Mouse (Mus musculus) gastrocnemius, adult 2 months (tissue): ENCODE results near the gene Hdac9. TPM values are rescaled to one million over a fixed set of nuclear protein-coding genes. Genes with fewer than 3 reads are reported as not detected.

Source experiments
- DNase-seq: peaks from one replicate; pipeline ENCODE4 v3.0.0; 2022
- H3K27ac ChIP-seq: fragments of 200-600 bp; 2 replicates; pipeline ENCODE4 v1.8.1; 2022; ENCODE audit warnings: mild to moderate bottlenecking
- H3K4me3 ChIP-seq: fragments of 200-600 bp; 2 replicates; pipeline ENCODE4 v1.8.1; 2022; ENCODE audit warnings: mild to moderate bottlenecking, moderate library complexity
- CTCF ChIP-seq: fragments of 200-600 bp; IDR thresholded peaks from 2 replicates; pipeline ENCODE4 v1.8.1; 2022; ENCODE audit warnings: antibody characterized with exemption, mild to moderate bottlenecking, moderate library complexity
- intact Hi-C: fragments of 180-260 bp; cut with DNase I; formaldehyde crosslinking; loops from one replicate; pipeline ENCODE4 v1.15.1; 2025
- total RNA-seq, 2 experiments: library from RNA; stranded (reverse); gene quantifications; 2 replicates each; pipeline ENCODE4 v1.2.3; 2021

The Hdac9 gene
- total RNA-seq, 2 experiments from 2014 or later = 3.4 to 13.2 TPM

- Histone ChIP-seq H3K4me3 (no peak overlapping the region), H3K27ac (no peak overlapping the region)
- intact Hi-C loops = no loop called here
- no peak for DNase-seq
- TF ChIP-seq CTCF = no peak
Observed at GRCm38 (mm10) chr12:34221014-34221413, 695.9 kb downstream of the Hdac9 start.

DNA sequence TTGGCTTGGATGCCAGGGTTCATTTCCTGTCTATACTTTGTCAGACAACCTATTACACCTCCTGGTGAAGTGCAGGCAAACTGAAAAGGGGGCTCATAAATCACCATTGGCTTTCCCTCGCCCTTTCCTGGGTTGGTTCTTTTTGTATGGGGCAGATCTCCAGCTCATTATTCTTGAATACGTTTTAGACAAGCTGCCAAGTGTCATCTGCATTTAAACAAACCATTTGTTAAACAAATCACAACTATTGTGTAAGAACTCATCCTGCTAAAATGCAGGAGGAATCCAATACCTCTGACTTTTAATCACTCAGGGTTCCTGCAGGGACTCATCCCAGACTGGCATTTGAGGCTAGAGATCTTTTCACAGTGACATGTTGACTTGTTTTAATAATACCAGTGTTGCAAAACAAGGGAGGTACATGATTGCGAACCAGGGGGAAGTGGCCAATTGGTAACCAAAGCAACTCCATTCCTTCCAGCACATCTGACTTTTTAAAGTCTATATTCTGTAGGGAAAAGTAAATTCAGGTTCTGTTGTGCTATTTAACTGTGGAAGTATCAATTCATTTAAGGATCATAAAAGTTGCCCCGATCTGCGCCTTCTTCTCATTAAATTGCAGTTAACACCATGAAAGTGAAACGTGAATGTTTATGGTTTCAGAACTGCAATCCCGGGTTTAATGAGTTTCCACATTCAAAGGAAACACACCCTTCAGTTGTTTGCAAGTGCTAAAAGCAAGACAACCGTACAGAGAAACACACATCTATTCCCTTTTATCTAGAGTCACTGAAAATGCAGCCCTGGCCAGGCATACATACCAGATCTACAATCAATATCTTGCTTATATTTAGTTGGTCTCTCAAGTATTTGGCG lies 696.6 kb downstream of the Hdac9 start:
- TF ChIP-seq CTCF = no peak

DNA sequence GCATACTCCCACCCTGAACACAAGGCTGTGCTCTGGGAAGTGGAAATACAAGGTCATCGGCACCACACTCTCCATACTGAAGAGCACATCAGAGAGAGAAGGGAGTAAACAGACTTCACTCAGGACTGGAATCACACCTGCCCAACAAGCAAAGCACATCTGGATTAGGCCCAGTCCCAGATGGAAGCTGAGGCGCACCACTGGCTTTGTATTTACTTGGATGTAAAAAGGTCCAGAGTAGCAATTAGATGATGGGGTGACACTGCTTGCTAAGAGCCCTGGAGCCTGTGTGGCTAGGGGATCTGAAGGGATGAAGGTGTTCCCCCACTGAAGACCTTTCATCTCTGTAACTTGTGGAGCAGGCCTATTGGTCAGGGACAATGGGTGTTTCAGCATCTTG lies 698.3 kb downstream of the Hdac9 start:
- DNase-seq = no peak
- no peak overlapping the region for H3K27ac ChIP-seq
- intact Hi-C loops = no loop called here
- TF ChIP-seq CTCF = no peak
- no peak overlapping the region for H3K4me3 ChIP-seq

More for the DNA sequence above, 696.6 kb downstream of the Hdac9 start:
- intact Hi-C loops = no loop called here
- no peak overlapping the region for H3K4me3 ChIP-seq
- no peak overlapping the region for H3K27ac ChIP-seq
- DNase-seq = no peak

DNA sequence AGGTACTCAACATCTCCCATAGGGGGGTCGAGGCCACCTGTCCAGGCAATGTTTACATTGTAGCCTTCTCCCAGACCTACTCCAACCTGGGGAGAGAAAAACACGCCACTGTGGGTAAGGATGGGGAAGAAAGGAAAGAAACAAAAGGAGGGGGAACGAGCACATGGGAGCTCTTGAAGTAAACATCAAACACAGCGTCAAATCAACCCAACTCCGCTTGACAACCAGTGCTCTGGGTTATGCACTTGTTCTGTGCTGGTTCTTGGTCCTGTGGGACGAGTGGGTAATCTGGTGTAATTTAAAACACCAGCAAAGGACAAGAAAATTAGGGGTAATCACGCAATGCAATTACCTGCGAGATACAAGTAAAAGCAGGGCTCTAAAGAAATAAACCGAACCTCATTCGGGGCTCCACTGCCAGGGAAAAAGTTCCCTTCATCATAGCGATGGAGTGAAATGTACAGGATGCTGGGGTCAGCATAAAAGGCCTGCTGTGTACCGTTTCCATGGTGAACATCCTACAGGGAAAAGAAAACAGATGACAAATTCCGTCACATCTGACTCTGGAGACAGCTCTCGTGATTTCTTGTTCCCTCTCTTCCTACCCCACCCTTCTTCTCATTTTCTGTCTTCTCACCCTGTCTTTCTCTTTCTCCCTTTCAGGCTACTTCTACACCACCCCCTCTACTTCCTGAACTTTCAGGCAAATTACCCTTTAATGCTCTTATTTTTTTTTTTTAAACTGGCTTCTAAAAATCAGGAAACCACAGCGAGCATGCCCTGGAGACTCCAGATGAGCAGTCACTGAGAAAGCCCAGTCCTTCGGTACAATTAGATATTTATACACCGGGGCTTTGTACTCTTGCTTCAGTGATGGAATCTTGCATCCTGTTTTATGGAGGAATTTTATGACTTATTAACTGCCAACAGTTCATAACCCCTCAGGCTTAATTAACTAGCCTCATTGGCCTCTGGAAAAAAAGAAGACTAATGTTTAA lies 701.6 kb downstream of the Hdac9 start:
- intact Hi-C loops = no loop called here
- Histone ChIP-seq H3K4me3 (no peak overlapping the region), H3K27ac (no peak overlapping the region)
- TF ChIP-seq CTCF = no peak
- no peak for DNase-seq

GRCm38 (mm10) chr12:34212162-34212561 lies 704.7 kb downstream of the Hdac9 start:
- no peak overlapping the region for H3K27ac ChIP-seq
- intact Hi-C loops = no loop called here
- no peak overlapping the region for H3K4me3 ChIP-seq
- no peak for DNase-seq
- no peak for TF ChIP-seq CTCF

DNA sequence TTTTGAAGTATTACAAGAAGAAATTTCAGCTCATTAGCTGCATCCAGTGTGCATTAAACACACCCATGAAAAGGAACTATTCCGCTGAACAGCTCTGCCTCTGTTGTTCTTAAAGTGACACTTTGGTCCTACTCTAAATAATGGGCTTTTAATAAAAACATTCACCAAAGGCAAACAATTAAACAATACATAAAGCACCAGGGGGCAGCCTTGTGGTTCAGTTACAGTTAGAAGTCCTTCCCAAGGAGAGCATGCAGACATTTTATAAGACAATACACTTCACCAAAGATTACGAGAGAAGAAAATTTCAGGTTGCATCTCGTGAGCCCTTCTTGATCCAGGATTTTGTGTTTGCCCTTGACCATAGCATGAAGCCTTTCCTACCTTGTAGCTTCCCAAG lies 715.4 kb downstream of the Hdac9 start:
- peak; percentile 8; the same call in 1 of the 2 replicates for TF ChIP-seq CTCF

DNA sequence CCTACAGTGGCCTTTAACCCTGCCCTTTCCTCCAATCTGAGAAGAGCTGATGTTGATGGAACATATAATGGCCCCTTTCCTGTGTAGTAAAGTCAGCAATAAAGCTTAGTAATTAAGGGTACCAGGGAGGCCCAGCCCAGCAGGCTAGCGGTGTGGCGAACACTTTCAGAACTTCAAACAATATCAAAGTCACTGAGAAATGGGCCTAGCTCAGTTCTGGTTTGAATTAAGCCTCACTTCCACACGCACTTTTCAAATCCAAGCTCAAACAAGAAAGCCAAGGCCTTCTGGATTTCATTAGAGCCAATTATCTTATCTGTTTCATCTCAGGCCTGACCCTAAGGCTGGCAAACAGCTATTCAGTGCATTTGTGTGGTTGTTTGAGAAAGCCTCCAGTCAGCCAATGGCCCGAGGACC lies 716.9 kb downstream of the Hdac9 start:
- no peak for DNase-seq
- no peak for TF ChIP-seq CTCF
- H3K4me3 ChIP-seq = no peak overlapping the region
- intact Hi-C loops = no loop called here
- no peak overlapping the region for H3K27ac ChIP-seq

More for the DNA sequence above, 715.4 kb downstream of the Hdac9 start:
- Histone ChIP-seq H3K27ac (no peak overlapping the region), H3K4me3 (no peak overlapping the region)
- intact Hi-C loops = no loop called here
- DNase-seq = no peak

DNA sequence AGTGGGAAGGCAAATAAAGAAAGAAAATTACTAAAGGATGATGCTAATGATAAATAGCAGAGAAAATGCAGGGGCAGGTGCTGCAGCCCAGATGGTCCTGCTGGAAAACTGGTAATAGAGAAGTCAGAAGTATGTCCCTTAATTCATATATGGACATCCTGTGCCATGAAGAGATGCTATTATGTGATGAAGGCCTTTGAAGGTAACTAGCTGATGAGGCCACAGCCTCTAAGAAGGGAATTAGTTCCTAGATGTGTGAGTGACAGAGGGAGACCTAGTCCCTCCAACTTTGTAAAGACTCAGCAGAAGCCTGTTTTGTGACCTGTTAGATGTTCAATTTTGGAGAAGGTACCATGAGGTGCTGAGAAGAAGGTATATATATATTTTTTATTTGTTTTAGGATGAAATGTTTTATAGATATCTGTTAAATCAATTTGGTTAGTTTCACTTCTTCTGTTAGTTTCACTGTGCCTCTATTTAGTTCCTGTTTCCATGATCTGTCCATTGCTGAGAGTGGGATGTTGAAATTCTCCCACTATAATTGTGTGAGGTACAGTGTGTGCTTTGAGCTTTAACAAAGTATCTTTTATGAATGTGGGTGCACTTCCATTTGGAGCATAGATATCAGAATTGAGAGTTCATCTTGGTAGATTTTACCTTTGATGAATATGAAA lies 721.6 kb downstream of the Hdac9 start:
- H3K4me3 ChIP-seq = no peak overlapping the region
- intact Hi-C loops = no loop called here
- DNase-seq = no peak
- TF ChIP-seq CTCF = no peak
- H3K27ac ChIP-seq = no peak overlapping the region

GRCm38 (mm10) chr12:34194116-34194515 lies 722.8 kb downstream of the Hdac9 start:
- Histone ChIP-seq H3K4me3 (no peak overlapping the region), H3K27ac (no peak overlapping the region)
- no peak for TF ChIP-seq CTCF
- intact Hi-C loops = no loop called here
- DNase-seq = no peak

DNA sequence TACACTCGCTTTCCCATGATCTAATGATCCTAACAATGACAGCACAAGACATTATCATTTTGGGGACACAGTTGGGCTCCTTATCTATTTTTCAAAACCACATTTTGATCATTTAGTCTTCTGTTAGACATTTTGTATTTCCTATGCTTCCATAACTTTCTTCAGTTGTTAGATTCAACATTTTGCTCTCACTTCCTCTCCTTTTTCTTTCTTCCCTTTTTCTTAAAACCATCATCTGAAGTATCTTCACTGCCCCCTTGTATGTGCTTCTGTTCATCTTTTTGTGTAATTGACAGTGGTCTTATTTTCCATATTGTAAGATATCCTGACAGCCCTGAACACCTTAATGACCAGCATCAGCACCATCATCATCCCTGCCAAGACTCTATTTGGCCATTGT lies 725.6 kb downstream of the Hdac9 start:
- DNase-seq = no peak
- no peak overlapping the region for H3K27ac ChIP-seq
- no peak overlapping the region for H3K4me3 ChIP-seq
- intact Hi-C loops = no loop called here
- no peak for TF ChIP-seq CTCF

- no peak for TF ChIP-seq CTCF
- H3K4me3 ChIP-seq = no peak overlapping the region
- H3K27ac ChIP-seq = no peak overlapping the region
- intact Hi-C loops = no loop called here
- no peak for DNase-seq
Observed at GRCm38 (mm10) chr12:34178931-34179330, 738.0 kb downstream of the Hdac9 start.

GRCm38 (mm10) chr12:34176790-34177189 lies 740.1 kb downstream of the Hdac9 start:
- DNase-seq = no peak
- intact Hi-C loops = no loop called here
- no peak for TF ChIP-seq CTCF
- no peak overlapping the region for H3K4me3 ChIP-seq
- H3K27ac ChIP-seq = no peak overlapping the region
